Mouse (Mus musculus) midbrain, embryonic 16.5 days (tissue): ENCODE measurements at regions not wholly inside any gene's neighbourhood (a gene's known extent, or its start where the extent isn't known, plus 50 kb on each side); places are given as distances from the start of the nearest gene placed in this dataset.

Source experiments
- ATAC-seq: fragments of 200-750 bp; cut with Nextera tagmentation; 2 replicates; pipeline ENCODE4 v1.8.0; 2017; ENCODE audit warnings: moderate TSS enrichment
- H3K27ac ChIP-seq: fragments of 300-500 bp; sonication (generic); 2 replicates; pipeline ENCODE4 v1.5.1; 2014; ENCODE audit warnings: mild to moderate bottlenecking, low read length, mixed read lengths
- H3K27me3 ChIP-seq: fragments of 300-500 bp; sonication (generic); 2 replicates; pipeline ENCODE4 v1.6.1; 2014; ENCODE audit warnings: low read depth, low read length, mixed read lengths; ENCODE audit not compliant: control insufficient read depth, insufficient read depth
- H3K36me3 ChIP-seq: fragments of 300-500 bp; sonication (generic); 2 replicates; pipeline ENCODE4 v1.6.1; 2014; ENCODE audit warnings: mild to moderate bottlenecking, low read length, moderate library complexity, mixed read lengths; ENCODE audit not compliant: control insufficient read depth, insufficient read depth
- H3K4me1 ChIP-seq: fragments of 300-500 bp; sonication (generic); 2 replicates; pipeline ENCODE4 v1.6.1; 2014; ENCODE audit warnings: mild to moderate bottlenecking, low read length, mixed read lengths; ENCODE audit not compliant: control insufficient read depth, insufficient read depth
- H3K4me2 ChIP-seq: fragments of 300-500 bp; sonication (generic); 2 replicates; pipeline ENCODE4 v1.6.1; 2014; ENCODE audit warnings: mild to moderate bottlenecking, low read length, mixed read lengths
- H3K4me3 ChIP-seq: fragments of 300-500 bp; sonication (generic); 2 replicates; pipeline ENCODE4 v1.5.1; 2014; ENCODE audit warnings: low read depth, mild to moderate bottlenecking, low read length, moderate library complexity, mixed read lengths
- H3K9ac ChIP-seq: fragments of 300-500 bp; sonication (generic); 2 replicates; pipeline ENCODE4 v1.6.1; 2014; ENCODE audit warnings: low read depth, low read length, mixed read lengths
- H3K9me3 ChIP-seq: fragments of 300-500 bp; sonication (generic); replicated peaks from 2 replicates; pipeline ENCODE4 v1.6.1; 2014; ENCODE audit warnings: mild to moderate bottlenecking, low read length, mixed read lengths; ENCODE audit not compliant: control insufficient read depth, poor library complexity, severe bottlenecking
- WGBS: fragments of 180-500 bp; shearing (Covaris S2); extraction: QIAGEN DNeasy Blood & Tissue Kit; methylation state at CpG from one replicate; pipeline ENCODE4 v1.1.7; 2014; 5-methylcytosine and 5-hydroxymethylcytosine counted together

DNA sequence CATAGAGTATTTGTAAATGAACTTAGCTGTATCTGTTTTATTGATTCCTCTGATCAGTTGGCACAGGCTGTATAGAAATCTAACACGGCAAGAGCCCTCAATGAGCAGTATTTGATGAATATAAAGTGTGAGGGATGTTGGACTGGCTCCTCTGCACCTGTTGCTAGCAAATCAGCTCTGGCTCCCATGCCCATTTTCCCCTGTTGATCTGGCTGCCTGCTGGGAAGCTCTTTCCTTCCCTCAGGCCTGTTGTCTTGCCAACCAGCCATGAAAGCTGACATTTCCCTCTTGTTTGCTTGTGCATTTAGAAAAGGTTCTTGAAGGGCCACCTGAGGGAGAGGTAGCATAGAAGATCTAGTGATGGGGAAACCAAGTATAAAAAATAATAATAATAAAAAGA lies 1216.2 kb upstream of the Slc10a2 start:
- Histone ChIP-seq H3K4me3 (no peak overlapping the region), H3K36me3 (no peaks in the 10 kb centered on the region), H3K9ac (no peak overlapping the region), H3K27me3 (no peaks in the 10 kb centered on the region), H3K4me2 (no peak overlapping the region), H3K27ac (no peak overlapping the region), H3K9me3 (no peaks in the 10 kb centered on the region), H3K4me1 (no peaks in the 10 kb centered on the region)
- ATAC-seq, result no peak
- 34% methylated on average over 1 of the region's 1 CpGs for WGBS

DNA sequence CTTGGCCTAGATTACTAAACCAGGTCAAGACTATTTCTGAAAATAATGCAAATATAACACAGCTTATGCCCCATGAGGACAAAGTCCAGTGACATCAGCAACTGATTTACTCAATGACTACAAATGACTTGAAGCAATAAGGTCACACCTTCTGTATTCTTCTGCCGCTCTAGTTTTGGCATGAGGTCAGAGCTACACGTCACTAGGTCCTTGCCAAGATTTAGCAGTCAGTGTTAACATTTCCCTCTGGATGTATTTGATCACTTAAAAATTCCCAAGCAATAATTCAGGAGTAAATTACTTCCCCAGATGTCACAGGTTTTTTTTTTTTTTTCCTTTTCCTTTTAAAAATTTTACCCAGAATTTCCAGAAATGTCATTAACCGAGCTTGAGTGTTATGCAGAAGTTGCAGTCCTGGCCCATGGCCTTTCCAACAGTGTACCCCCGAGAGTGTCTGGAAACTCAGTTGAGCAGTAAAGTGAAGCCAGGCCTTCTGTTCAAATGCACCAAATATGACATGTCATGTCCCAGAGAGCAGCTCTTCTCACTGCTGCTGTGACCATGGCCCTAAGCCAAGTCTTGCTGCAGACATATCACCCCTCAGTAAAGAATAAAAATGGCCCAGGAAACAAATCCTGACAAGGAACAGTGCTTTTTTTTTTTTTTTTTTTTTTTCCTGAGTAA lies 1210.2 kb upstream of the Slc10a2 start:
- Histone ChIP-seq H3K27ac (no peak overlapping the region), H3K36me3 (no peaks in the 10 kb centered on the region), H3K4me3 (no peak overlapping the region), H3K27me3 (no peaks in the 10 kb centered on the region), H3K9ac (no peak overlapping the region), H3K4me2 (no peak overlapping the region), H3K9me3 (no peaks in the 10 kb centered on the region), H3K4me1 (no peaks in the 10 kb centered on the region)
- WGBS, result 93% methylated on average over 4 of the region's 4 CpGs
- ATAC-seq, result no peak

DNA sequence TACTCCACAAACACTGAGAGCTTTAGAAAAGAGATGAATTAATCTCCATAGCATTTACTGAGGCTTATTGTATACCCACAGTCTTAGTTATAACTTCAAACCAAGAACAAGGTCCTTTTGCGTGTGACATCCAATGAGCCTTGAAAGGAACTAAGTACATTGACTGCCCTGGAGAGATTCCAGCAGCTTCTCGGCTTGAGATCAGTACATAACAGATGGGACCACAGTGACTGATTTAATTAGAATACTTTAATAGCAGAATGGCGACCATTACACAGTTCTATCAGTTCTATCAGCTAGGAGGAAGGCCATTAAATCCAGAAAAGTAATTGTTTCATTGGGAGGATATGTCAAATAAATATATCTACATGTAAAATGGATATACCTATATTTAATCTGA lies 1183.7 kb upstream of the Slc10a2 start:
- H3K27ac ChIP-seq, result no peak overlapping the region

DNA sequence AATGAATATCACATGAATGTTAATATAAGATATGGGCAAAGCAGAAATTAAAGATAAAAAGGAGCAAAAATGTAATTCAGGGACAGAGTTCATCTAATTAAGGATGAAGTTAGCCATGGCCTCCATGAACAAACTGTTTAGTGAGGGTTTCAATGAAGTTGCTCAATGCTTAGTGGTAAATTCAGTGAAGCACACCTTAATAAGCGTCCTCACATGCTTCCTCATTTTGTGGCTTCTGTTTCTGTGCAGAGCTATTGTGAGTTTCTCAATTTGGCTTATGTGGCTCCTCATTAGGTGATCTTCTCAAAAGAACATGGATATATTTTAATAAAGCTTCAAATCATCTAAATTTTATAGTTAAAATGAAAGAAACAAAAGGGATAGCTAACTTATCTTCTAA lies 1174.8 kb upstream of the Slc10a2 start:
- Histone ChIP-seq H3K27me3 (no peaks in the 10 kb centered on the region), H3K27ac (no peak overlapping the region), H3K9ac (no peak overlapping the region), H3K4me3 (no peak overlapping the region), H3K4me1 (no peaks in the 10 kb centered on the region), H3K4me2 (no peak overlapping the region), H3K36me3 (no peaks in the 10 kb centered on the region), H3K9me3 (no peaks in the 10 kb centered on the region)
- ATAC-seq, result no peak
- 91% methylated on average over 1 of the region's 1 CpGs for WGBS

More for the DNA sequence above, 1183.7 kb upstream of the Slc10a2 start:
- H3K9ac ChIP-seq, result no peak overlapping the region
- ATAC-seq, result no peak
- WGBS, result 14% methylated on average over 3 of the region's 3 CpGs
- H3K36me3 ChIP-seq, result no peaks in the 10 kb centered on the region
- H3K27me3 ChIP-seq, result no peaks in the 10 kb centered on the region
- H3K4me1 ChIP-seq, result no peaks in the 10 kb centered on the region
- no peaks in the 10 kb centered on the region for H3K9me3 ChIP-seq
- no peak overlapping the region for H3K4me2 ChIP-seq
- H3K4me3 ChIP-seq, result no peak overlapping the region
